Mouse (Mus musculus) C2C12 (cell line): ENCODE measurements around the gene Qrsl1.

Experiments
- CEBPB ChIP-seq: IDR thresholded peaks from one replicate; pipeline ENCODE4 v1.6.1; 2011; ENCODE audit warnings: low read depth, mild to moderate bottlenecking, control low read depth, moderate library complexity
- CTCF ChIP-seq: IDR thresholded peaks from one replicate; pipeline ENCODE4 v1.5.1; 2011; ENCODE audit not compliant: control insufficient read depth, insufficient read depth, insufficient read length
- FOSL1 ChIP-seq: IDR thresholded peaks from one replicate; pipeline ENCODE4 v1.8.0; 2011; ENCODE audit warnings: mild to moderate bottlenecking, low read length; ENCODE audit not compliant: poor library complexity, insufficient read depth, severe bottlenecking
- MAX ChIP-seq: IDR thresholded peaks from one replicate; pipeline ENCODE4 v1.6.1; 2011; ENCODE audit warnings: mild to moderate bottlenecking, control low read depth
- MYOD1 ChIP-seq: IDR thresholded peaks from one replicate; pipeline ENCODE4 v1.6.1; 2011; ENCODE audit warnings: low read depth; ENCODE audit not compliant: control insufficient read depth, insufficient read length
- MYOG ChIP-seq: IDR thresholded peaks from one replicate; pipeline ENCODE4 v1.6.1; 2011; ENCODE audit not compliant: control insufficient read depth, insufficient read length; ENCODE audit errors: extremely low read depth
- USF1 ChIP-seq: IDR thresholded peaks from one replicate; pipeline ENCODE4 v1.6.1; 2011; ENCODE audit warnings: low read depth, mild to moderate bottlenecking, control low read depth, moderate library complexity

DNA sequence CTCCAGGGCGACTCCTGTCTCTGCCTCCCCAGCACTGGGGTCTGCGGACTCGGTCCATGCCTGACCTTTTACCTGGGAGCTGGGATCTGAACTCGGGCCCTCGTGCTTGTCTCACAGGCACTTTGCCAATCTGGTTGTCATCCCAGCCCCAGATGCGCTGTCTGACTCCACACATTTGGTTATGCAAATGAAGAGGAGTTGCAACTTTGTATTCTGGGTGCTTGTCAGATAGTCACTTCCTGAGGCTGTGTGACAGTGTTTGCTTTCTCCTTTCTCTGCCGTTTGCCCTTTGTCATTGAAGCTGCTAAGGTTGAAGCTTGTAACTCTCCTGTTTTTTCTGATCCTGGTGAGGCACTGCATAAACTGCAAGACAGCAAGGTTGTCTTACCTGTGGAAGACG, 26.2 kb upstream of the Qrsl1 start:
- TF ChIP-seq USF1 (no peak), FOSL1 (no peak), CTCF (no peak), MYOD1 (no peak), MAX (no peak), MYOG (no peak), CEBPB (no peak)
